ENCODE assay signal across 12 mouse cellular contexts in genomic region chr1:179552751-179553150, GRCm38 (mm10). TPM values are rescaled to one million over a fixed set of nuclear protein-coding genes. Genes with fewer than 3 reads are reported as not detected.
A peak's percentile ranks its signal among the peaks of the same experiment; 100 is the strongest.
DNase-seq lines count a peak whose midpoint lies in the region; ATAC-seq lines count a peak whose summit lies in the region.
"Had no signal": no experiment of that assay in that cellular context is flagged by ENCODE, and none has a peak within 500 bp of the region (broad histone marks: within the 10 kb centered on the region; RNA-seq: fewer than 3 reads in every experiment).

No protein-coding gene starts in this region.

- DNase-seq in adrenal gland, postnatal 14 days: peak; percentile 34
- DNase-seq in adrenal gland, adult 8-10 months: no peak
- DNase-seq in kidney, adult 18-20 months: peak; percentile 13
- no peak for DNase-seq in kidney, adult 9 months
- DNase-seq in lung, postnatal 4 days: peak; percentile 19 to 70
- no peak for DNase-seq in midbrain, embryonic 11.5 days (ENCODE audit: low spot score, missing footprints)
- DNase-seq in left cerebral cortex, postnatal 14 days (ENCODE audit: low spot score in 2 of 2): no peak
- DNase-seq: gastrocnemius, postnatal 10 days had no signal

- intact Hi-C loops in left cerebral cortex, postnatal 14 days (cut with DNase I): no loop called here

- no peak overlapping the region for H3K4me3 ChIP-seq in intestine, embryonic 16.5 days (ENCODE audit: low read length)
- H3K4me3 ChIP-seq in midbrain, embryonic 11.5 days (ENCODE audit: low read depth, low read length): no peak overlapping the region
- H3K4me3 ChIP-seq: embryonic facial prominence, embryonic 12.5 days; limb, embryonic 15.5 days had no signal

- peak; percentile 84 for ATAC-seq in intestine, embryonic 16.5 days
- no peak for ATAC-seq in midbrain, embryonic 11.5 days (ENCODE audit: low FRiP score)
- ATAC-seq: Patski had no signal

- peaks cover 13% of the 10 kb centered on the region; the same call in 1 of the 2 replicates for H3K4me1 ChIP-seq in intestine, embryonic 16.5 days (ENCODE audit: control insufficient read depth, insufficient read depth, low read length)
- peaks cover under 1% of the 10 kb centered on the region; the same call in 1 of the 2 replicates for H3K4me1 ChIP-seq in midbrain, embryonic 11.5 days (ENCODE audit: control insufficient read depth, insufficient read depth, low read length)

- no peaks in the 10 kb centered on the region for H3K27me3 ChIP-seq in intestine, embryonic 16.5 days (replicated peaks; ENCODE audit: control insufficient read depth, insufficient read depth, low read length)
- no peaks in the 10 kb centered on the region for H3K27me3 ChIP-seq in midbrain, embryonic 11.5 days (ENCODE audit: control insufficient read depth, insufficient read depth, low read length)
- H3K27me3 ChIP-seq: embryonic facial prominence, embryonic 12.5 days; limb, embryonic 15.5 days; Patski had no signal

- WGBS in intestine, embryonic 16.5 days: 51% methylated on average over 7 of the region's 7 CpGs
- WGBS in midbrain, embryonic 11.5 days: 46% methylated on average over 7 of the region's 7 CpGs

- H3K9ac ChIP-seq in intestine, embryonic 16.5 days (ENCODE audit: low read depth, low read length): no peak overlapping the region
- no peak overlapping the region for H3K9ac ChIP-seq in midbrain, embryonic 11.5 days (ENCODE audit: low read length)
- H3K9ac ChIP-seq: embryonic facial prominence, embryonic 12.5 days; limb, embryonic 15.5 days had no signal

- H3K27ac ChIP-seq in intestine, embryonic 16.5 days (ENCODE audit: low read length): no peak overlapping the region
- no peak overlapping the region for H3K27ac ChIP-seq in midbrain, embryonic 11.5 days (ENCODE audit: low read depth, low read length)
- H3K27ac ChIP-seq: embryonic facial prominence, embryonic 12.5 days; limb, embryonic 15.5 days had no signal

- no peak overlapping the region for H3K4me2 ChIP-seq in intestine, embryonic 16.5 days (ENCODE audit: low read depth, low read length)
- H3K4me2 ChIP-seq in midbrain, embryonic 11.5 days: no peak overlapping the region
- H3K4me2 ChIP-seq: embryonic facial prominence, embryonic 12.5 days; limb, embryonic 15.5 days had no signal

- no peaks in the 10 kb centered on the region for H3K9me3 ChIP-seq in intestine, embryonic 16.5 days (ENCODE audit: control insufficient read depth, low read length)
- no peaks in the 10 kb centered on the region for H3K9me3 ChIP-seq in midbrain, embryonic 11.5 days (ENCODE audit: control insufficient read depth, low read length)
- H3K9me3 ChIP-seq: embryonic facial prominence, embryonic 12.5 days; limb, embryonic 15.5 days had no signal

- no peaks in the 10 kb centered on the region for H3K36me3 ChIP-seq in intestine, embryonic 16.5 days (ENCODE audit: control insufficient read depth, insufficient read depth, low read length)
- H3K36me3 ChIP-seq in midbrain, embryonic 11.5 days (ENCODE audit: control insufficient read depth, insufficient read depth, low read length): no peaks in the 10 kb centered on the region
- H3K36me3 ChIP-seq: embryonic facial prominence, embryonic 12.5 days; limb, embryonic 15.5 days had no signal

RNA-seq across cellular contexts. Expression of gene Cnst, which starts 6.6 kb away (rescaled TPM):
- total RNA-seq in adrenal gland, postnatal 14 days (2021): 40.4 and 49.6 TPM in 2 replicates
- 10 to 100 TPM; 18.4 to 30.6 (median 23.5) TPM for total RNA-seq in adrenal gland, adult 8-10 months (2022)
- 11.0 and 11.3 TPM in 2 replicates for polyA plus RNA-seq in intestine, embryonic 16.5 days (2015; fragmentation: Nextera tagmentation; extraction: Ambion mirVana)
- polyA plus RNA-seq in midbrain, embryonic 11.5 days (2014; fragmentation: Nextera tagmentation; extraction: Ambion mirVana): 22.6 and 25.1 TPM in 2 replicates
- 10 to 100 TPM; 33.8 to 34.1 TPM for total RNA-seq in left cerebral cortex, postnatal 14 days (2021)

RNA-seq across cellular contexts. Expression of gene Tfb2m, which starts 6.7 kb away (rescaled TPM):
- total RNA-seq in adrenal gland, postnatal 14 days (2021): 57.2 and 67.9 TPM in 2 replicates
- 10 to 100 TPM; 34.7 to 47.0 (median 41.0) TPM for total RNA-seq in adrenal gland, adult 8-10 months (2022)
- 26.3 and 31.5 TPM in 2 replicates for polyA plus RNA-seq in intestine, embryonic 16.5 days (2015; fragmentation: Nextera tagmentation; extraction: Ambion mirVana)
- 27.1 and 30.7 TPM in 2 replicates for polyA plus RNA-seq in midbrain, embryonic 11.5 days (2014; fragmentation: Nextera tagmentation; extraction: Ambion mirVana)
- total RNA-seq in left cerebral cortex, postnatal 14 days (2021): 10 to 100 TPM; 22.3 to 27.0 TPM

RNA-seq across cellular contexts. Expression of gene Smyd3, which starts 34.9 kb away (rescaled TPM):
- total RNA-seq in adrenal gland, postnatal 14 days (2021): 6.5 and 7.3 TPM in 2 replicates
- total RNA-seq in adrenal gland, adult 8-10 months (2022): 10 to 100 TPM in 3 of 4 experiments, 1 to 10 TPM in 1; 6.9 to 17.0 (median 12.2) TPM
- polyA plus RNA-seq in intestine, embryonic 16.5 days (2015; fragmentation: Nextera tagmentation; extraction: Ambion mirVana): 16.1 and 16.7 TPM in 2 replicates
- 13.1 and 15.9 TPM in 2 replicates for polyA plus RNA-seq in midbrain, embryonic 11.5 days (2014; fragmentation: Nextera tagmentation; extraction: Ambion mirVana)
- total RNA-seq in left cerebral cortex, postnatal 14 days (2021): 10 to 100 TPM; 19.1 to 20.6 TPM

Comparison
In these comparisons a context has a peak if more than half of its experiments do, and no peak if none do; other contexts are left out.
1. DNase-seq: peak in adrenal gland, postnatal 14 days (single experiment), kidney, adult 18-20 months (single experiment) and lung, postnatal 4 days (2 of 2); none in adrenal gland, adult 8-10 months (single experiment), kidney, adult 9 months (single experiment), midbrain, embryonic 11.5 days (single experiment) and left cerebral cortex, postnatal 14 days (0 of 2).